Mouse (Mus musculus) megakaryocyte-erythroid progenitor cell, adult 5-6 weeks (primary cell): Measurements from ENCODE around the gene Sec24d. TPM values are rescaled to one million over a fixed set of nuclear protein-coding genes. Genes with fewer than 3 reads are reported as not detected.

ENCODE experiments used
- ATAC-seq: replicated peaks from 2 replicates; pipeline ENCODE4 v1.8.0; 2016; ENCODE audit warnings: mild to moderate bottlenecking, inconsistent platforms; ENCODE audit not compliant: severe bottlenecking, poor library complexity, low FRiP score, low TSS enrichment
- total RNA-seq, 2 experiments: library from RNA; stranded (forward) in 1 of 2; stranded (reverse) in 1 of 2; fragments of 200-1000, 215-1000 nt in 1 of 2; fragments of >200 nt in 1 of 2; fragmentation: Nextera tagmentation in 1 of 2; gene quantifications; 2 replicates each; pipeline ENCODE4 v1.2.3; 2014 to 2017

The Sec24d gene
- total RNA-seq (2014; fragmentation: Nextera tagmentation) (11.5 and 19.0 TPM in 2 replicates), total RNA-seq (2017) (16.7 and 17.0 TPM in 2 replicates)

DNA sequence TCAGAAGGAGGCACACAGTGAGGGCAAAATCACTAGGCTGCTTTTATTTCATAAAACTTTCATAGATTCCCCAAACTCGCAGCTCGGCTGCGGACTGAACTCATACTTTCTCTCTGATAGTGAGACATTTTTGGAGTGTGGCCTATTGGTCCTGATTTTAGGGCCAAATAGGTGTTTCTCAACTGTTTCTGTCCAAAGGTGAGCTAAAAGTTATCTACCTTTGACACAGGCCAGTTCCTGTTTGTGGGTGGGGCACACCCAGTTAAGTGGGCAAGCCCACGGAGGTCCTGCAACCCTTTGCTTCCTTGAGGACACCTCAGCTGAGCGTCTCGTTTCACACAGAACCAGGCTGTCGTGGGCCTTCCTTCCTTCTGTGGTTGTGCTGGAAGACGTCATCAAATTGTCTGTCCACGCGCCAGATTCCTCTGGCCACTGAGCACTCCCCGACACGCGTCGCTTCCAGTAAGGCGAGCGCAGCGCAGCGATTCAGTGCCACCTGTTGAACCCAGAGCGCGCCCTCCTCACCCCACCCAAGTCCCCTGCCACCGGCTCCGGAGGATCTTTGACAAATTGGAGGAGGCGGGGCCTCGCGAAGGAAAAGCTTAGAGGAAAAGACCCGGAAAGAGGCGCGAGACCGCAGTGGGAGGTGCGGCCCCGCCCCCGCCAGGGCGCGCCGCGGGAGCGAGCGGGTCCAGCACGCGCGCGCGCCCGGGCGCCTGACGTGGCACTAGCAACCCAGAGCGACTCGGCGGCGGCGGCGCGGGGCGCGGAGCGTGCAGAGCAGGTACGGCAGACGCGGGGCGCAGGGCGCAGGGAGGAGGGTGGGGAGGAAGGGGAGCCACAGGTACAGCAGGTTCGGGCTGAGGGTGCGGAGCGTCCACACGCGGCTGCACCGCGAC, at the start of gene Sec24d:
Gene Sec24d (plus strand): TSS at position 703 of the 899 bp plus-strand sequence.
- peak; percentile 81 for ATAC-seq

DNA sequence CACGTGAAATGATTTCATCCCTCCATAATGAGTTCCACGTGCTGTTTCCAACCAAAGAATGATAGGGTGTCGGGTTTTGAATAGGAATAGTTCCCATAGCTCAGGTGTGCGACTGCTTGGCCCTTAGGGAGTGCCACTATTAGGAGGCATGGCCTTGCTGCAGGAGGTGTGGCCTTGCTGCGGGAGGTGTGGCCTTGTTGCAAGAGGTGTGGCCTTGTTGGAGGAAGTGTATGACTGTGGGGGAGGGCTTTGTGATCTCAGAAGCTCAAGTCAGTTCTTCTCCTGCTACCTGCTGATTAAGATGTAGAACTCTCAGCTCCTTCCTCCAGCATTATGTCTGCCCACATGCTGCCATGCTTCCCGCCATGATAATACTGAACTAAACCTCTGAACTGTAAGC, 48.6 kb upstream of the Sec24d start:
- ATAC-seq, result peak; percentile 93

DNA sequence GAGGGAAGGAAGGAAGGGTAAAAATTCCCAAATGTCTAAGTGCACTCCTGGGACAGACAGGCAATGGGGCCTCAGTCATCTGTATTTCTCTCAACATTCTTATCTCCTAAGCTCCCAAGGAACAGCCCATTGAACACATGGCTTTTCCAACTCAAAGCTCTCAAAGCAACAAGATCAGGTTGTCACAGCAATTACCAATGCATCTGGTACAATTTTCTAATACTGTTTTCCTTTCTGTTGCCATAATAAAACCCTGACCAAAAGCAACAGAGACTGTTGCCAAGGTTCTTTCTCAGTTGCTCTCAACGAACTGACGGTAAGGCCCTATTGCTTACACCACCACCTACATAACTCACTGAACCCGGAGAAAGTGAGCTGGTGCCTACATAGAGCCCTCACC, 40.0 kb upstream of the Sec24d start:
- ATAC-seq, result no peak

DNA sequence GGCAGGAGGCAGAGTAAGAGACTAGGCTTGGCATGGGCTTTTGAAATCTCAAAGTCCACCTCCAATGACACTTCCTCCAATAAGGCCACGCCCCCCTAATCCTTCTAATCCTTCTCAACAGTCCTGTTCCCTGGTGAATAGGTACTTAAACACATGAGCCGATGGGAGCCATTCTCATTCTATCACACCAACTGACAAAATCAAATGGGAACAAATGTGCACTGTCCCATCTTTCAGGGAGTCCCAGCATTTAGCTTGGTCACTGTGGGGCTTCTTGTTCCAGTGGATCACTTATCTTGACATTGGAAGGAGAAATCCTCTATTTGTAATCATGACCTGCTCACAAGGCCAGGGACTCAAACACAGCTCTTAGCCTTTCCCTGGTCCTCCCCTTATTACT, 35.6 kb upstream of the Sec24d start:
- ATAC-seq, result no peak

DNA sequence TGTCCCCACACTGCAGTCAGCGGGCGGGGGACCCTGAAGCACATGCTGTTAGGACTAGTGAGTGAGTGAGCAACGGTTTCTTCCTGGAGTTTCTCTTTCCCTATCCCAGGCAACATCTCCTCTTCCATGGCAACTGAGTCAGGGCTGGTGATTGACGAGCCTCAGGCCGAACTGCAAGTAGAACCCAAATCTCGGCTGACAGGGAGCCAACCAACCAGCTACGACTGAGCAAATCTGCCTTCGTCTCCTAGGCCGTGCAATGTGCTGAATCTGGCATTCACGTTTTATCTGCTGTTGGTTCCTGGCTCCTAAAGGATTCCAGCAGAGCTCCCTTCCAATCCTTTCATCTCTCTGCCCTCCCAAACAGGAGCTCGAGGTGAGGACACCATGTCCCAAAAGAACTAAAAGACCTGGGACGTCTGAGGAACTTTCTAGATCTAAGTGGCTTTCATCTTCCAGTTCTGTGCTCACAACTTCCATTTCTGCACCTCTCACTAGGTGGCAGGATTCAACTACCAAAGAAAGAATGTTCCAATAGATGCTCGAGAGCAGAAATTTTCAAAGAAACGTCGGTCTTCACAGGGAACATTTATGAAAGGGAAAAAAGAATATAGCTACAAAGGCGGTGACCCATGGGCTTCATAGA, 32.9 kb upstream of the Sec24d start:
- ATAC-seq, result peak; percentile 57; the same call in 1 of the 2 replicates

DNA sequence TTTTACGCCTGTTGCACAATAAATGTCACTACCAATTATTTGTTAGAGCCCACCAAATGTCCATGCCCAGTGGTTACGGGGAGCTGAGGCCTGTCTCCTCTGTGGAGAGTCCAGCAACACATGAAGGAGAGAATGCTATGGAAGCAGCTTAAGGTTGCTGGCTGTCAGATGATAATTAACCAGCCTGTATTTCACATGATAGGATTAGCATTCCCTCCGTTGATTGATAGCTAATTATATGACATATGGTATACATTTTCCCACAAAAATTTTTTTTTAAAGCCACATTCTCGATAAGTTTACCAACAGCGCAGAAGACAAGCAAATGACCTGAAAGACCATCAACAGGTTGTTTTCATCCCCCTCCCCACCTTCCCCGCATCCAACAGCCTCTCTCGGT, 31.8 kb upstream of the Sec24d start:
- ATAC-seq, result no peak

DNA sequence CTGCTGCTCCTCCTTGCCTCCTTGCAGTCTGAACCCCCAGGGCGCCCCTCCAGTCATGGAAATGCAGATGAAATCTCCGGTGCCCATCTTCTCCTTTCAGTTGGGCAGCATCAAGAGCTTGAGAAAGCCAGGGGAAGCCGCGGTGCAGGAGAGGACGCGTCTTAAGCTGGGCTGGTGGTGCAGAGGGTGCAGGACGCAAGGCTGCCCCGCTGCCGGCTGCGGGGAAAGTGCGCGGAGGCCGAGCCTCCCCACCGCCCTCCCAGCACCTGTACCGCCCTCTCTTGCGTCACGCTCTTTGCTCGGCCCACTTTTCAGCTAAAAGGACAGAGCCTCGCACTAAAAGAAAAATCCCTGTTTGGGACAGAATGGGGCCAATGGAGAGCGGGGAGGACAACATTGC, 31.3 kb upstream of the Sec24d start, which contains the start of gene Synpo2:
Gene Synpo2 (minus strand): TSS at position 229 of the 400 bp plus-strand sequence.
- peak; percentile 94 for ATAC-seq

DNA sequence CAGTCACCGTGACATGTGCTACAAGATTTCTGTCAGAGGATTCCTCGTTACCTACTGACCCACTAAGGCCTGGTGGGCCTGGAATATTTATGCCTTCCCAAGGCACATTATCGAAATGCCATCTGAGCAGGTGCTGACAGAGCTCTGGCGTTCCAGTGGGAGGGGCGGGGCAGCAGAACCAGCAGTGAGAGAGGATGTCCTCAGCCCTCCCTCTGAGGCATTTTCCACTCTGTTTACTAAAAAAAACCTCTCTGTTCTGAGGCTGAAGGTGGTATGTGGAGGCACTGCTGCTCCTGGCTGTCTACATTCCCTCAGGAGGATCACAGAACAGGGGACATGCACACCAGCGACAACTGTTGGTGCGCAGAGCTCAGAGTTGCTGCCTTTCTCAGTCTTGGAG, 30.2 kb upstream of the Sec24d start:
- ATAC-seq, result no peak

DNA sequence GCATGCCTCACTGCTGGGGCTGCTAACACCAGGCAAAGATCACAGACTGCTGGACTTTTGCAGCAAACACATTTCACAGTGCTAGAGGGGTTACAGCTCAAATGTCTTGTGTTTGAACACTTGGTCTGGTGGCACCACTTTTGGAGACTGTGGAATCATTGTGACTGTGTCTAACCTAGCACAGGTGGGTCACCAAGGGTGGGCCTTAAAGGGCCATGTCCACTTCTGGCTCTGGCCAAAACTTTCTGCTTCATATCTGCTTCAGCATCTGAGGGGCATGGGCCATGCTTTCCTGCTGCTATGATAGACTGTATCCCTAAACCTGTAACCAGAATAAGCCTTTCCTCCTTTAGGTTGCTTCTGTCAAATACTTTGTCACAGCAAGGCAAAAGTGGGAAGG, 29.8 kb upstream of the Sec24d start:
- no peak for ATAC-seq

DNA sequence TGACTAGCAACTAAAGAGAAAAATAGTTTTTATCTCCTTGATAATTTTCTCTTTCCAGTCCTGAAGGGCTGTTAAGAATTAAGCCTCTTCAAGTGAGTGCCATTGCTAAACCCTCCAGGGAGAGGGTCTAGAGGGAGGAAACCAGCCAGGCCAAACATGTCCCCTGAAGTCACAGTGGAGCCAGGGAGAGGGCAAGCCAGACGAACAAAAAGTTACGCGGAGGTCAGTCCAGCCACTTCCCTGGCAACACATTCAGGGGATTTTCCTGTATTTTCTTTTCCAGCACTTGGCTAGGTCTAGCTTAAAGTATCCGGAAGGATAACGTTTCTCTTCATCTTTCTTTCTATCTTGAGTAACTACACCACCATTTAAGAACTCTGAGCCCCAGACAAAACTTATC, 22.9 kb upstream of the Sec24d start:
- ATAC-seq, result no peak

DNA sequence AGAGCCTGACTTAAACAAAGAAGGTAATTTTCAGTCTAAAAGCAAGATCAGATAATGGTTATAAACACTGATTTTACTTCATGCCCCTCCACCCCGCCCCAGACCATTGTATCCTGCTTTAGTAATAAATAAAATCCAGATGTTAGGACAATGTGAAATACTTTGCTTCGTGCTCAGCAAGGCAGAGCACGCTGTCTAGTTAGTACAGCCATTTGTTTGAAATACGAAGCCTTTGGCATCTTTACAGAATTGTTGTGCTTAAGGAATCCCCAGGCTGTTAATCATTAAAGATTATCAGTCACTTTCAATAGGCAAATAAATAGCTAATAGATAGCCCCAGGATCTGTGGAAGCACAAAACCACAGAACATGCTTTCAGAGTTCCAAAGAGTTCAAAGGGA, 21.6 kb upstream of the Sec24d start:
- ATAC-seq, result no peak

DNA sequence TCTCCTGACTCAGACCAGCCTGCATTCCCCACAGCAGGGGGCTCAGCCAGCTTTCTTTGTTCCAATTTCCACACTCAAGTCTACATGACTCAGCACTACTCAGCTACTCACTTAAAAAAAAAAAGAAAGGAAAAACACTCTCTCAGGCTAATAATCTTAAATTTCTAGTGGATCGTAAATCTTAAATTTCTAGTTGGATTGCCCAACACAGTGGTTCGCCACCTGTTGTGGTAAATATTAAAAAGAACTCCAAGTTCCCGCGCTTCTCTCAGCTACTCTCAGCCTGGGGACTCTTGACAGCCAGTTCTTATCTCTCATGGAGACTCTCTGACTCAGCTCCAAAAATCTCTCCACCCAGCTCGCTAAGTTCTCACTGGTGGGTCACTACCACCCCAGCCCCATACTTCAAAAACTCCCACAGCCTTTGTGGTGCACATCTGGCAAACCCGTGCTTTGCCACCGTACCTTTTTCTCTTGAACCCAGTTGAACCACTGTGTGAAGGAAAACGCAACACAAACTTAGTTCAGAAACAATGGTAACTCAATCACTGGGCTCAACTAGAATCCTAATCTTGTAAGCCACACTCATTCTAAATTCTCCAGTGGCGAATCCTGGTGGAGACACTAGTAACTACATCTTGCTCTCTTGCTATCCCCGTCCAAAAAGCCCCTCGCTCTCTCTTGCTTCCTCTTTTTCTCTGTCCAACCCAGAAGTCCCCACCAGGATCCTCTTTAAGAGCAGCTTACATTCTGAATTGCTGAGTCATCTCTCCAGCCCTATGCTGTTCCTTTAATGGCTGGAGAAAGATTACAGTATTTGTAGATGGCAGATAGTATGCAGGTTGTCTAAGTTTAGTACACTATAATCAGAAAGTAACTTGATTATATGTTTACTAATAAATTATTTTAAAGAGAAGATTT, 10.8 kb upstream of the Sec24d start:
- peak; percentile 67 for ATAC-seq

DNA sequence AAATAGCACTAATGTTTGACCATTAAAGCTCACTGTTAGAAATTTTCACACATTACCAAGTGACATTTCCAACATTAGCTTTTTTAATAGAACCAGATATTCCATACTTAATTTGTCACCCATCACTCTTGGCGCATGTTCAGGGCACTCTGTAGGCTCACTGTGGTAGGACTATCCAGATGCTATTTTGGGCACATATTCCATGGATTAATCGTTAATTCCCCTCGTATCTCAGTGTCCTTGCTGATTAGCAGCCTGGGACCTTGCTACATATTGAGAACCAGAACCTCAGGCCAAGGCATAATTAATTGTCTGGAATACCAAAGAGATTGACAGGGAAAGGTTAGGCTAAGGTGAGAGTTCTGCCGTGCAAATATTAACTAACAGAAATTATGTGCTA, 8.5 kb upstream of the Sec24d start:
- no peak for ATAC-seq

DNA sequence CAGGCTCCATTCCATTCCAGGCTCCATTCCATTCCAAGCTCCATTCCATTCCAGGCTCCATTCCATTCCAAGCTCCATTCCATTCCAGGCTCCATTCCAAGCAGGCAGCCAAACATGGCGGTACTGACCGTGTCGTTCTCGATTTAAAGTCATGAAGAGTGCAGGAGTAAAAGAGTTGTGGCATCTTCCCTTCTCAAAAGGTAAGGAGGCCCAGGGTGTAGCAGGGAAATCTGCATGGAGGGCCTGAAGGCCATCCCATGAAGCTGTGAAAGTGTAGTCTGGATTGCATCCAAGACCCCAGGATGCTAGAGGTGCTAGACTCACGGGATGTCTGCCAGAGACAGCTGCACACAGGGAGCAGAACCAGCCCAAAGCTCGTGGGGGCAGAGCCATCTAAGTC, 2.5 kb upstream of the Sec24d start:
- ATAC-seq, result no peak

DNA sequence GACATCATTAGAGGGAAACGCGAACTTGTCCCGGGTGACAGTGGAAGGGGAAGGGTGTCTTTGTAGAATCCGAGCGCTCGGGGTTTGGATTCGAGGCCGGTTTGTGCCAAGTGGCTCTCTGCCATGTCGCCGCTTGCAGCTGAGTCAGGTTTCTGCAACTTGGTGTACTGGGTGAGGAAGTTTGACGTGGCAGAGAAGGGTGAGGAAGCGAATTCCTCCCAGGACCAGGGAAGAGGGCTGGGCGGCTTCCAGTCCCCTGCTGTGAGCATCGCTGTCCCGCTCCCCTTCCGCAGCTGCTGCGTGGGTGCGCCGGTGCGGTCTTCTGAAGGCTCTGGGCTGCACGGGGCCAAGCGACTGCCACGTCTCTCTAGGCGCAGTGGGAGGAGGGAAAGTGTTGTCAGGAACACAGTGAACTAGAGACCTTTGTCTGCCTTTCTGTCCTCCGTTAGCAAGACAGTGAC, 516 bp downstream of the Sec24d start:
- ATAC-seq, result peak; percentile 69

DNA sequence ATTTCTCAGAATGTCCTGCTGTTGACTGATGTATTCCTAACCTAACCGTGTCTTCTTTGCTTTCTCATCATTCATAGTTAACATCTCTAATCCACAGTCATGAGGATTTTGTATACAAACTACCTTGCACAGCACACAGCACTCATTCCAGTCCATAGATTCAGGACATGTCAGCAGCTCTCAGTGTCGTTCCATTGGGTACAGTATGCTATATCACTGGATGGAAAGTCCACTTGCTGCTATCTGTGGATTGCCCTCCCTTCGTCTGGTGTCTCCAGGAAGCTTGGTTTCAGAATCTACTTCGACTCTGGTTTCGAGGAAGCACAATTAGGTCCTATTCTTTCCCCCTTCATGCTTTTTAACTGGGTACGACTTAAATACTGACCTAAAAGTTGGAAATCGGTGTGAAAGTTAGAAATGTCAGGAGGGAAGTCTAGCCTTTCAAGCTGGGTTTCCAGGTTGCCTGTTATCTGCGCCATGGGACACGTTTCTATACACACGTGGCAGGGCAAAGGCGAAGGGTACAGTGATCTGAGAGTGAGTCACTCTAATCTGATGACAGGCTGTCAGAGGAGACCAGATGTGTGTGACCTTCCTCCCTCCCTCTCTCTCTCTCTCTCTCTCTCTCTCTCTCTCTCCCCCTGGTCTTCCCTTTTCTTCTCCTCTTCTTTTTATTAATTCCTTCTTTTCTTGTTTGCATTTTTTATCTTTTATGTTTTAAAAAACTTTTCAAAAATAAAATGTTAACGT, 15.8 kb downstream of the Sec24d start:
- ATAC-seq, result peak; percentile 80

DNA sequence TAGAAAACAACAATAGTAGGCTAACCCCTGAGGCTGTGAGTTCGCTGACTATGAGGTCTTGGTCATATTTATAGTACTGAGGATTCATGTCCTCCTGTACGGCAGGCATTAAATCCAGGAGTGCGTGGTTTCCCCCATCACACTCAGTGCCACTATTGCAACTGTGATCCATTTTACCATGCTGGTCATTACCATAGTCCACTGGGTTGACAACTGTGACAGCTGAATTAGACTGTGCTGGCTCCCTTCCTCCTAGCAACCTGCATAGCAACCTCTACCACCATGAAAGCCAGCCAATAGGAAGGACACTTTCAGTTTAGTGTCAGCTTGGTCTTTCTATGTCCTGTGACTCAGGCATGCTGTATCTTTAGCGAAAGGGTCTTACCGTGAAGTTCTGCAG, 17.0 kb downstream of the Sec24d start:
- no peak for ATAC-seq

DNA sequence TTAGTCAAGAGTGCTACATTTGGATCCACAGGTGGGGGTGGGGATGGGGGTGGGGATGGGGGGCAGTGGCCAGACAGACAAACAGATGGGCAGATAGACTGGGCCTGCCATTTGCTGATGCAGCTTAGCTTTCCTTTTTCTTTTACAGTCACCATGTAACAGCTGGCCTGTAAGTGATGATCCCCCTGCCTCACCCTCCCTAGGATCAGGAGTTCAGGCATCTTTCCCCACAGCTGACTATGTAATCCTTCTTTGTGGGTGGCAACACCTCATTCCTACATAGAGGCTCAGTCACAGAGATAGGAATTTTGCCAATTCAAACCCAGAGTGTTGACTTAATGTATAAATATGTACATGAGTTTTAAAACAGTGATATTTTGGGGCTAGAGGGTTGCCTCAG, 18.4 kb downstream of the Sec24d start:
- ATAC-seq, result no peak
